Mouse (Mus musculus): Measurements from ENCODE around the gene Cep170b.

DNA sequence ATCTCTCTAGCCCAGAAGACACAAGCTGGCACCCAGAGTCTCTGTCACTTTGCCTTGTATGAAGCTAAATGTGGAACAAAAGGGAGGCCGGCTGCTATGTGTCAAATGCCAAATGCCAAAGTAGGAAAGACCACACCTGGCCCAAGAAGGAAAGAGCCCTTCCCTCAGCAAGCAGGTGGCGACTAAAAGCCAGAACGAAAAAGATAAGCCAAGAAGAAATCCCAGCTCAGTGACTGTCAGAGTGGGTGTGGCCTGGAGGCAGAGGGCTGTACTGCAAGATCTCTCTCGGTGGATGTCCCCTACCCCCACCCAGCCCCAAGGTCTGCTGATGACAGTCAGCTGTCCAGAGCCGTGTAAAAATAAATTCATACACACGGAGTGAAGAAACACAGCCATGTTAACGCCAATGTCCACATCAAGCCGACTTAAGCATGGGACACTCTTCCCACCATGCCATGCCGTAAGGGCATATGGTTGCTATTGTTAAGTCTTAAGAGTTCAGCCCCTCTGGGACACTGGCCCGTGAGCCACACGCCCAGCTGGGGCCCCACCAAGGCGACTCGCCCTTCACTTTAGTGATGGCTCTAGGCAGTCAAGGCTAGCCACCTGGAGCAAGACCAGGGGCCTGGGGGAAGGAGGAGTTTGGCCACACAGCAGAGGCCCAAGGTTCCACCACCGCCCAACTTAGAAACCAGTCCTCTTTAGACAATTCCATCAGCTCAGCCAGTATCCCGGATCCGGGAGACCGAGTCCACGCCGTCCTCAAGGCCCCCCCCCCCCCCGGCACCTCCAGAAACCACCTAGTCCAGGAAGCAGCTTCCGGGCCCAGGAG lies 47.3 kb upstream of the Cep170b start:
- TF ChIP-seq CTCF (IDR thresholded peaks at IDR 0.05; ENCODE audit: extremely low read depth, insufficient read depth, low read length) (no peak), POLR2A (IDR thresholded peaks at IDR 0.05; ENCODE audit: extremely low read depth, insufficient read depth, low read length) (no peak)
